In genomic region chr16:75675871-75676270, GRCm38 (mm10) we compare ENCODE assay signal across 8 mouse cellular contexts.
DNase-seq lines count a peak whose midpoint lies in the region; ATAC-seq and TF ChIP-seq lines count a peak whose summit lies in the region.

No protein-coding gene starts in this region.

- H3K79me2 ChIP-seq in CH12.LX (replicated peaks; ENCODE audit: control insufficient read depth, extremely low read depth, insufficient read depth, poor library complexity, severe bottlenecking) = no peaks in the 10 kb centered on the region

- H3K36me3 ChIP-seq in kidney, embryonic 14.5 days (ENCODE audit: control insufficient read depth, insufficient read depth, low read length) = no peaks in the 10 kb centered on the region
- H3K36me3 ChIP-seq in CH12.LX (replicated peaks in 1 of 2; ENCODE audit: control insufficient read depth in 1 of 2, insufficient read depth in 1 of 2, low read length in 1 of 2) = no peaks in the 10 kb centered on the region
- H3K36me3 ChIP-seq in forebrain, embryonic 14.5 days (ENCODE audit: control insufficient read depth, insufficient read depth, low read length) = no peaks in the 10 kb centered on the region
- no peaks in the 10 kb centered on the region for H3K36me3 ChIP-seq in limb, embryonic 13.5 days
- H3K36me3 ChIP-seq in heart, embryonic 12.5 days = no peaks in the 10 kb centered on the region

- no peaks in the 10 kb centered on the region for H3K27me3 ChIP-seq in kidney, embryonic 14.5 days (ENCODE audit: control insufficient read depth, insufficient read depth, low read length)
- H3K27me3 ChIP-seq in CH12.LX (replicated peaks) = no peaks in the 10 kb centered on the region
- H3K27me3 ChIP-seq in forebrain, embryonic 14.5 days (replicated peaks; ENCODE audit: control insufficient read depth, insufficient read depth, low read length) = no peaks in the 10 kb centered on the region
- no peaks in the 10 kb centered on the region for H3K27me3 ChIP-seq in limb, embryonic 13.5 days
- no peaks in the 10 kb centered on the region for H3K27me3 ChIP-seq in heart, embryonic 12.5 days (replicated peaks)

- peak; percentile 54 for DNase-seq in kidney, adult 9 months
- DNase-seq in CH12.LX (ENCODE audit: extremely low read depth) = peak; percentile 45
- DNase-seq in ZHBTc4 (ENCODE audit: low read depth, low spot score) = peak; percentile 69
- DNase-seq in forebrain, embryonic 14.5 days (ENCODE audit: low spot score) = peak; percentile 83
- DNase-seq in right cerebral cortex, postnatal 10 days (ENCODE audit: low spot score in 2 of 2) = peak; percentile 37 to 39

- peak; percentile 17 to 72; a peak in 2 of 4 replicates for TF ChIP-seq CTCF in CH12.LX (conservative IDR thresholded peaks at IDR 0.05 in 1 of 2, IDR thresholded peaks at IDR 0.05 in 1 of 2; ENCODE audit: low read depth in 2 of 2, low read length in 2 of 2)

- H3K9me3 ChIP-seq in kidney, embryonic 14.5 days (ENCODE audit: control insufficient read depth, low read length) = no peaks in the 10 kb centered on the region
- peaks cover 25% of the 10 kb centered on the region for H3K9me3 ChIP-seq in CH12.LX (replicated peaks; ENCODE audit: low read length)
- H3K9me3 ChIP-seq in forebrain, embryonic 14.5 days (replicated peaks; ENCODE audit: control insufficient read depth, low read length) = no peaks in the 10 kb centered on the region
- H3K9me3 ChIP-seq in limb, embryonic 13.5 days = no peaks in the 10 kb centered on the region
- H3K9me3 ChIP-seq in heart, embryonic 12.5 days (replicated peaks) = no peaks in the 10 kb centered on the region

- no peak for TF ChIP-seq POLR2A in CH12.LX (IDR thresholded peaks at IDR 0.05; ENCODE audit: low read depth, low read length)

- dilution Hi-C loops in CH12.LX (cut with MboI; ENCODE audit: extremely low pct_ligation_motif_present, extremely low pct_unique_long_range_greater_than_20kb, low sequenced_read_pairs) = no loop called here

- TF ChIP-seq RAD21 in CH12.LX (IDR thresholded peaks at IDR 0.05; ENCODE audit: low read depth, low read length) = peak; percentile 79

- no peaks in the 10 kb centered on the region for H3K4me1 ChIP-seq in kidney, embryonic 14.5 days (ENCODE audit: control insufficient read depth, insufficient read depth, low read length)
- no peaks in the 10 kb centered on the region for H3K4me1 ChIP-seq in CH12.LX (ENCODE audit: control insufficient read depth in 1 of 2, insufficient read depth in 2 of 2)
- H3K4me1 ChIP-seq in forebrain, embryonic 14.5 days (ENCODE audit: control insufficient read depth, insufficient read depth, low read length) = no peaks in the 10 kb centered on the region
- no peaks in the 10 kb centered on the region for H3K4me1 ChIP-seq in limb, embryonic 13.5 days
- H3K4me1 ChIP-seq in heart, embryonic 12.5 days (replicated peaks) = no peaks in the 10 kb centered on the region

- in situ Hi-C loops in CH12.LX (cut with MboI; ENCODE audit: low pct_ligation_motif_present, low pct_unique_long_range_greater_than_20kb, low sequenced_read_pairs) = loop anchor here (25.0 kb wide), 1 partner anchor 1236 kb away; no protein-coding TSS in a partner anchor

- H3K9ac ChIP-seq in kidney, embryonic 14.5 days (ENCODE audit: low read depth, low read length) = no peak overlapping the region
- H3K9ac ChIP-seq in CH12.LX (ENCODE audit: insufficient read depth, low read depth) = no peak overlapping the region
- no peak overlapping the region for H3K9ac ChIP-seq in forebrain, embryonic 14.5 days (ENCODE audit: low read length)
- no peak overlapping the region for H3K9ac ChIP-seq in limb, embryonic 13.5 days
- no peak overlapping the region for H3K9ac ChIP-seq in heart, embryonic 12.5 days

- H3K4me3 ChIP-seq in kidney, embryonic 14.5 days (ENCODE audit: low read length) = no peak overlapping the region
- no peak overlapping the region for H3K4me3 ChIP-seq in CH12.LX (replicated peaks in 1 of 3; ENCODE audit: low read depth in 2 of 3, low read length in 2 of 3, poor library complexity in 1 of 3)
- H3K4me3 ChIP-seq in forebrain, embryonic 14.5 days (ENCODE audit: low read depth, low read length) = no peak overlapping the region
- H3K4me3 ChIP-seq in limb, embryonic 13.5 days = no peak overlapping the region
- H3K4me3 ChIP-seq in heart, embryonic 12.5 days = no peak overlapping the region

- no peak for TF ChIP-seq EP300 in CH12.LX (IDR thresholded peaks at IDR 0.05; ENCODE audit: low read length)

- H3K27ac ChIP-seq in kidney, embryonic 14.5 days (ENCODE audit: low read depth, low read length) = no peak overlapping the region
- H3K27ac ChIP-seq in CH12.LX (ENCODE audit: insufficient read depth, low read depth) = no peak overlapping the region
- no peak overlapping the region for H3K27ac ChIP-seq in forebrain, embryonic 14.5 days (ENCODE audit: low read depth, low read length)
- no peak overlapping the region for H3K27ac ChIP-seq in limb, embryonic 13.5 days
- no peak overlapping the region for H3K27ac ChIP-seq in heart, embryonic 12.5 days (ENCODE audit: poor library complexity, severe bottlenecking)

- no peak for ATAC-seq in kidney, embryonic 14.5 days (ENCODE audit: low FRiP score, low TSS enrichment)
- peak; percentile 74 for ATAC-seq in forebrain, embryonic 14.5 days
- ATAC-seq in limb, embryonic 13.5 days (ENCODE audit: low FRiP score, low read depth) = 0 out of 2 replicates have a peak, but pooled peaks have one; percentile 66
- ATAC-seq in heart, embryonic 12.5 days (ENCODE audit: insufficient number of reproducible peaks, low FRiP score) = no peak

- no peak overlapping the region for H3K4me2 ChIP-seq in kidney, embryonic 14.5 days (replicated peaks; ENCODE audit: low read depth, low read length)
- H3K4me2 ChIP-seq in CH12.LX (ENCODE audit: insufficient read depth, low read depth, poor library complexity, severe bottlenecking) = no peak overlapping the region
- no peak overlapping the region for H3K4me2 ChIP-seq in forebrain, embryonic 14.5 days (ENCODE audit: low read length)
- H3K4me2 ChIP-seq in limb, embryonic 13.5 days (replicated peaks) = no peak overlapping the region
- H3K4me2 ChIP-seq in heart, embryonic 12.5 days = no peak overlapping the region

- WGBS in kidney, embryonic 14.5 days = 66% methylated on average over 2 of the region's 2 CpGs
- WGBS in forebrain, embryonic 14.5 days = 65% methylated on average over 2 of the region's 2 CpGs
- 61% methylated on average over 2 of the region's 2 CpGs for WGBS in limb, embryonic 13.5 days
- 48% methylated on average over 2 of the region's 2 CpGs for WGBS in heart, embryonic 12.5 days

TF ChIP-seq in CH12.LX, 34 proteins besides CTCF, POLR2A, EP300 and RAD21:
- TF ChIP-seq MYC (IDR thresholded peaks at IDR 0.05; ENCODE audit: low read depth, low read length) = no peak
- TF ChIP-seq SMC3 (IDR thresholded peaks at IDR 0.05; ENCODE audit: low read depth, low read length) = peak; percentile 49

Comparison
In these comparisons a context has a peak if more than half of its experiments do, and no peak if none do; other contexts are left out.
1. ATAC-seq: peak in forebrain, embryonic 14.5 days (single experiment) and limb, embryonic 13.5 days (single experiment); none in kidney, embryonic 14.5 days (single experiment) and heart, embryonic 12.5 days (single experiment).
2. Peak in every context shown above with its lines, with median percentiles within 50 percentile points of each other: DNase-seq.